Mouse (Mus musculus) kidney, embryonic 14.5 days (tissue): ENCODE data around the gene Tmprss2. TPM values are rescaled to one million over a fixed set of nuclear protein-coding genes. Genes with fewer than 3 reads are reported as not detected.

Experiments used
- ATAC-seq: fragments of 200-750 bp; cut with Nextera tagmentation; 2 replicates; pipeline ENCODE4 v1.8.0; 2017; ENCODE audit warnings: moderate number of reproducible peaks, mild to moderate bottlenecking, moderate TSS enrichment, moderate library complexity; ENCODE audit not compliant: low FRiP score, low TSS enrichment
- H3K27ac ChIP-seq: fragments of 300-500 bp; sonication (generic); 2 replicates; pipeline ENCODE4 v1.5.1; 2014; ENCODE audit warnings: low read depth, mild to moderate bottlenecking, low read length, moderate library complexity, mixed read lengths
- H3K27me3 ChIP-seq: fragments of 300-500 bp; sonication (generic); 2 replicates; pipeline ENCODE4 v1.6.1; 2014; ENCODE audit warnings: mild to moderate bottlenecking, low read length; ENCODE audit not compliant: control insufficient read depth, insufficient read depth
- H3K36me3 ChIP-seq: fragments of 300-500 bp; sonication (generic); 2 replicates; pipeline ENCODE4 v1.6.1; 2014; ENCODE audit warnings: low read length, mixed read lengths; ENCODE audit not compliant: control insufficient read depth, insufficient read depth
- H3K4me1 ChIP-seq: fragments of 300-500 bp; sonication (generic); 2 replicates; pipeline ENCODE4 v1.6.1; 2014; ENCODE audit warnings: low read length, mixed read lengths; ENCODE audit not compliant: control insufficient read depth, insufficient read depth
- H3K4me2 ChIP-seq: fragments of 300-500 bp; sonication (generic); replicated peaks from 2 replicates; pipeline ENCODE4 v1.6.1; 2014; ENCODE audit warnings: low read depth, mild to moderate bottlenecking, low read length
- H3K4me3 ChIP-seq: fragments of 300-500 bp; sonication (generic); 2 replicates; pipeline ENCODE4 v1.5.1; 2014; ENCODE audit warnings: mild to moderate bottlenecking, low read length
- H3K9ac ChIP-seq: fragments of 300-500 bp; sonication (generic); 2 replicates; pipeline ENCODE4 v1.6.1; 2014; ENCODE audit warnings: low read depth, mild to moderate bottlenecking, low read length, moderate library complexity
- H3K9me3 ChIP-seq: fragments of 300-500 bp; sonication (generic); 2 replicates; pipeline ENCODE4 v1.6.1; 2016; ENCODE audit warnings: low read length; ENCODE audit not compliant: control insufficient read depth
- WGBS: fragments of 180-500 bp; shearing (Covaris S2); extraction: QIAGEN DNeasy Blood & Tissue Kit; methylation state at CpG from one replicate; pipeline ENCODE4 v1.1.7; 2014; 5-methylcytosine and 5-hydroxymethylcytosine counted together
- polyA plus RNA-seq: library from polyadenylated mRNA; unstranded; fragments of >200 nt; fragmentation: Nextera tagmentation; extraction: Ambion mirVana; gene quantifications from 2 replicates; pipeline ENCODE4 v1.2.1, GENCODE M21; 2014

The Tmprss2 gene
- polyA plus RNA-seq, 1 experiment from 2014 or later: 21.2 TPM

GRCm38 (mm10) chr16:97622383-97622889 is 11.4 kb upstream of the Tmprss2 start:
- no peak for ATAC-seq
- H3K4me3 ChIP-seq: no peak overlapping the region
- no peak overlapping the region for H3K4me2 ChIP-seq
- H3K27me3 ChIP-seq: no peaks in the 10 kb centered on the region
- H3K4me1 ChIP-seq: no peaks in the 10 kb centered on the region
- H3K27ac ChIP-seq: no peak overlapping the region
- 58% methylated on average over 2 of the region's 2 CpGs for WGBS
- no peak overlapping the region for H3K9ac ChIP-seq
- H3K9me3 ChIP-seq: no peaks in the 10 kb centered on the region
- H3K36me3 ChIP-seq: no peaks in the 10 kb centered on the region

- Histone ChIP-seq H3K4me1 (no peaks in the 10 kb centered on the region), H3K9ac (no peak overlapping the region), H3K4me3 (no peak overlapping the region), H3K36me3 (no peaks in the 10 kb centered on the region), H3K27me3 (no peaks in the 10 kb centered on the region), H3K27ac (no peak overlapping the region), H3K4me2 (no peak overlapping the region), H3K9me3 (no peaks in the 10 kb centered on the region)
- no peak for ATAC-seq
- WGBS: 71% methylated on average over 2 of the region's 2 CpGs
Observed at GRCm38 (mm10) chr16:97618285-97618684, 7.3 kb upstream of the Tmprss2 start.

- H3K27me3 ChIP-seq: peaks cover 27% of the 10 kb centered on the region
Observed at GRCm38 (mm10) chr16:97612009-97612408, 1.0 kb upstream of the Tmprss2 start.

DNA sequence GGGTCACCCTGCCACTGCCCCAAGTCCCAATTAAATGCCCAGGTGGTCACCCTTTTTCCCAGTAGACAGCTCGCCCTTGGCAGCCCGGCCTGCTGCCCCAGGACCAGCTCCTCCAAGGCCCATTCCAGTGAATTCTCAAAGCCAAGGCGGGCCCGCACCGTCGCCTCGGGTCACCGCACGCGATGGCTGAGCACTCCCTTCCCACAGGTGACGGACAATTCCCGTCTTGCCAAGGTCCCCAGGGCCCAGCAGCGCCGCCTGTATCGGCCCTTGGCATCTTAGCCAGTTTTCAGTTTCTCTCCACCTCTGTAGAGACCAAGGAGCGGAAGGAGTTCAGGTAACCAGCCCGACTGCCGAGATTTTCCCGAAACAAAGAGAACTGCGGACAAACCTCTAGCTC is 749 bp downstream of the Tmprss2 start:
- WGBS: 4% methylated on average over 20 of the region's 20 CpGs
- Histone ChIP-seq H3K27me3 (peaks cover 27% of the 10 kb centered on the region), H3K4me1 (0 out of 2 replicates have a peak, but pooled peaks cover 7% of the 10 kb centered on the region), H3K36me3 (no peaks in the 10 kb centered on the region), H3K4me3 (peak overlapping the region; percentile 42), H3K9ac (peak overlapping the region; percentile 55), H3K4me2 (peak overlapping the region; percentile 67), H3K27ac (no peak overlapping the region), H3K9me3 (no peaks in the 10 kb centered on the region)
- 0 out of 2 replicates have a peak, but pooled peaks have one; percentile 17 for ATAC-seq

More at GRCm38 (mm10) chr16:97612009-97612408, 1.0 kb upstream of the Tmprss2 start:
- Histone ChIP-seq H3K4me2 (no peak overlapping the region), H3K4me3 (no peak overlapping the region), H3K36me3 (no peaks in the 10 kb centered on the region), H3K9me3 (no peaks in the 10 kb centered on the region), H3K27ac (no peak overlapping the region), H3K9ac (no peak overlapping the region), H3K4me1 (0 out of 2 replicates have a peak, but pooled peaks cover 7% of the 10 kb centered on the region)
- no peak for ATAC-seq
- 48% methylated on average over 4 of the region's 4 CpGs for WGBS

GRCm38 (mm10) chr16:97609676-97610075 is 1.3 kb downstream of the Tmprss2 start:
- Histone ChIP-seq H3K4me3 (peak overlapping the region; percentile 42), H3K4me2 (peak overlapping the region; percentile 67; the same call in 1 of the 2 replicates), H3K9me3 (no peaks in the 10 kb centered on the region), H3K9ac (peak overlapping the region; percentile 55; the same call in 1 of the 2 replicates), H3K36me3 (no peaks in the 10 kb centered on the region), H3K27me3 (peaks cover 27% of the 10 kb centered on the region), H3K27ac (no peak overlapping the region), H3K4me1 (0 out of 2 replicates have a peak, but pooled peaks cover 7% of the 10 kb centered on the region)
- 89% methylated on average over 2 of the region's 2 CpGs for WGBS
- ATAC-seq: no peak

- Histone ChIP-seq H3K9ac (no peak overlapping the region), H3K4me3 (no peak overlapping the region), H3K4me2 (no peak overlapping the region), H3K27me3 (peaks cover 27% of the 10 kb centered on the region), H3K9me3 (no peaks in the 10 kb centered on the region), H3K36me3 (no peaks in the 10 kb centered on the region), H3K4me1 (0 out of 2 replicates have a peak, but pooled peaks cover 7% of the 10 kb centered on the region), H3K27ac (no peak overlapping the region)
- ATAC-seq: no peak
- WGBS: 82% methylated on average over 1 of the region's 1 CpGs
Observed at GRCm38 (mm10) chr16:97607956-97608355, 3.0 kb downstream of the Tmprss2 start.

GRCm38 (mm10) chr16:97606829-97607228 is 4.2 kb downstream of the Tmprss2 start:
- H3K36me3 ChIP-seq: no peaks in the 10 kb centered on the region
- WGBS: 72% methylated on average over 2 of the region's 2 CpGs
- H3K27ac ChIP-seq: no peak overlapping the region
- peaks cover 27% of the 10 kb centered on the region for H3K27me3 ChIP-seq
- 0 out of 2 replicates have a peak, but pooled peaks cover 7% of the 10 kb centered on the region for H3K4me1 ChIP-seq
- H3K9me3 ChIP-seq: no peaks in the 10 kb centered on the region
- no peak overlapping the region for H3K4me2 ChIP-seq
- no peak overlapping the region for H3K9ac ChIP-seq
- ATAC-seq: no peak
- no peak overlapping the region for H3K4me3 ChIP-seq

DNA sequence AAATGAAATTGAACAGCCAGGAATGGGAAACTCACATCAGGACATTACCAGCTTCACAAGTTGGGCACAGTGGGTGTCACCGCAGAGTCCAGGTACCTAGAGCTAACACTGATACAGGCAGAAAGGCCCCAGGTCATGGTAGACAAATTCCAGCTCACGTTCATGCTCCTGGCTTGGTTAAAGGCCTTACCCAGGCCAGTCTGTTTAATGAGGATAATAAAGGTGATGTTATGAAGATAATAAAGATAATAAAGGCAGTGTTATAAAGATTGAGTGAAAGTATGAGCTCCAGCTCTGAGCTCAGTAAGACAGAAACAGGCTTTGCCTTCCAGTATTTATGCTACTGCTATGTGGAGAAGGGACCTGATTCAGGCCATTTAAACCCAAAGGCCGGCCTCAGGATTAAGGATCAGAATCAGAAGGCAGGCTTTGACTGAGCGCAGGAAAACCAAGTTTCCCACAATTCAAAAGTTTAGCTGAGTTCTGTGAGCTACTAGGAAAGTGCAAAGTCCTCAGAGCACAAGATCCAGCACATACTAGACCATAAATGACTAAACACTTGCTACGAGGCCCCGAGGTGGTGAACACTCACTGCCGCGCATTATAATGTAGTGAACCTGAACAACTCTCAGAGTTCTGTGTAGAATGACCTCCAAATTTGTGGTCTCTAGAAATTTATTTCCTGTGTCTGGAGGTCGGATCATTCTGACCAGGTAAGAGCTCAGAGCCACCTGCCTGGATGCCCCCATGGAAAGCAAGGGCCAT is 4.9 kb downstream of the Tmprss2 start:
- Histone ChIP-seq H3K4me3 (no peak overlapping the region), H3K36me3 (no peaks in the 10 kb centered on the region), H3K9me3 (no peaks in the 10 kb centered on the region), H3K9ac (no peak overlapping the region), H3K4me2 (no peak overlapping the region), H3K27ac (no peak overlapping the region), H3K4me1 (0 out of 2 replicates have a peak, but pooled peaks cover 7% of the 10 kb centered on the region), H3K27me3 (peaks cover 23% of the 10 kb centered on the region)
- no peak for ATAC-seq
- WGBS: 75% methylated on average over 9 of the region's 9 CpGs

DNA sequence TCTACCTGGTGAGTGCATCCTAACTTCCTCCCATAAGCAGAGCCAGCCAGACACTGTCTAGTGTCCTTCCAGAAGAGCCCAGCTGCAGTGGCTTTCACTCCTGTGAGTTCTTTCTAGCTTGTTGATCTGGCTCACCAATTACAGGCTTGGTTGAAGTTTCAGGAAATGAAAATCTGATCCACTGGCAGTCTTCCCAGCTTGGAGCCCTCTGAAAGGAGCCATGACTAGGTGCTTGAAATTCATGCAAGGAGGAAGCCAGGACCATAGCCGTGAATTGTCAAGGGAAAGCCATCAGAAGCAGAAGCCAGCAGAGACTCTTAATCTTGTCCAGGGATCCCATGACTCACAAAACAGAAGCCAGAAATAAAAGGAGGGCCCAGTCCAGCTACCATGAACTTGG is 8.7 kb downstream of the Tmprss2 start:
- H3K27me3 ChIP-seq: no peaks in the 10 kb centered on the region
- no peaks in the 10 kb centered on the region for H3K9me3 ChIP-seq
- no peak overlapping the region for H3K9ac ChIP-seq
- 54% methylated on average over 1 of the region's 1 CpGs for WGBS
- no peak for ATAC-seq
- H3K36me3 ChIP-seq: no peaks in the 10 kb centered on the region
- no peak overlapping the region for H3K4me2 ChIP-seq
- H3K4me3 ChIP-seq: no peak overlapping the region
- no peaks in the 10 kb centered on the region for H3K4me1 ChIP-seq
- H3K27ac ChIP-seq: no peak overlapping the region
